Mouse (Mus musculus) embryonic facial prominence, embryonic 11.5 days (tissue): ENCODE data around the gene Klhl26. TPM values are rescaled to one million over a fixed set of nuclear protein-coding genes. Genes with fewer than 3 reads are reported as not detected.

Experiments used
- ATAC-seq: fragments of 200-750 bp; cut with Nextera tagmentation; replicated peaks from 2 replicates; pipeline ENCODE4 v1.8.0; 2017; ENCODE audit warnings: low read depth; ENCODE audit not compliant: insufficient number of reproducible peaks, low FRiP score, low TSS enrichment
- DNase-seq: peaks from one replicate; pipeline ENCODE4 v3.0.0-alpha.2; 2015; ENCODE audit warnings: low spot score
- H3K27ac ChIP-seq: fragments of 300-500 bp; sonication (generic); replicated peaks from 2 replicates; pipeline ENCODE4 v1.5.1; 2014; ENCODE audit warnings: mild to moderate bottlenecking, low read depth, low read length, control low read depth
- H3K27me3 ChIP-seq: fragments of 300-500 bp; sonication (generic); 2 replicates; pipeline ENCODE4 v1.6.1; 2014; ENCODE audit warnings: mild to moderate bottlenecking, low read length, moderate library complexity, mixed read lengths; ENCODE audit not compliant: control insufficient read depth, insufficient read depth
- H3K36me3 ChIP-seq: fragments of 300-500 bp; sonication (generic); replicated peaks from 2 replicates; pipeline ENCODE4 v1.6.1; 2014; ENCODE audit warnings: low read depth, mild to moderate bottlenecking, low read length, moderate library complexity, mixed read lengths; ENCODE audit not compliant: control insufficient read depth, insufficient read depth
- H3K4me1 ChIP-seq: fragments of 300-500 bp; sonication (generic); 2 replicates; pipeline ENCODE4 v1.6.1; 2014; ENCODE audit warnings: low read length, mixed read lengths; ENCODE audit not compliant: control insufficient read depth, insufficient read depth
- H3K4me2 ChIP-seq: fragments of 300-500 bp; sonication (generic); 2 replicates; pipeline ENCODE4 v1.6.1; 2014; ENCODE audit warnings: low read depth, mild to moderate bottlenecking, control low read depth, low read length, moderate library complexity
- H3K4me3 ChIP-seq: fragments of 300-500 bp; sonication (generic); 2 replicates; pipeline ENCODE4 v1.5.1; 2014; ENCODE audit warnings: low read depth, low read length, control low read depth
- H3K9ac ChIP-seq: fragments of 300-500 bp; sonication (generic); replicated peaks from 2 replicates; pipeline ENCODE4 v1.6.1; 2014; ENCODE audit warnings: mild to moderate bottlenecking, control low read depth, low read length
- H3K9me3 ChIP-seq: fragments of 300-500 bp; sonication (generic); replicated peaks from 2 replicates; pipeline ENCODE4 v1.6.1; 2016; ENCODE audit warnings: mild to moderate bottlenecking, low read length, inconsistent platforms, mixed read lengths; ENCODE audit not compliant: control insufficient read depth
- WGBS: fragments of 180-500 bp; shearing (Covaris S2); extraction: QIAGEN DNeasy Blood & Tissue Kit; methylation state at CpG from one replicate; pipeline ENCODE4 v1.1.7; 2014; 5-methylcytosine and 5-hydroxymethylcytosine counted together
- polyA plus RNA-seq: library from polyadenylated mRNA; unstranded; fragments of >200 nt; fragmentation: Nextera tagmentation; extraction: Ambion mirVana; gene quantifications from 2 replicates; pipeline ENCODE4 v1.2.1, GENCODE M21; 2014

Gene Klhl26
- 15.4 and 17.9 TPM in 2 replicates for polyA plus RNA-seq

- H3K27ac ChIP-seq, result 0 out of 2 replicates have a peak within 1 kb of the TSS, but pooled peaks have one; percentile 16
Observed at GRCm38 (mm10) chr8:70476333-70477268, at the start of gene Klhl26. Klhl26 (minus strand) TSS chr8:70476968.

GRCm38 (mm10) chr8:70522592-70523403 is 46.0 kb upstream of the Klhl26 start:
- Histone ChIP-seq H3K9me3 (no peaks in the 10 kb centered on the region), H3K27ac (peak overlapping the region; percentile 49), H3K4me1 (no peaks in the 10 kb centered on the region; the same call in 1 of the 2 replicates), H3K27me3 (no peaks in the 10 kb centered on the region), H3K36me3 (no peaks in the 10 kb centered on the region), H3K4me2 (peak overlapping the region; percentile 82), H3K4me3 (peak overlapping the region; percentile 68), H3K9ac (peak overlapping the region; percentile 67)
- WGBS, result under 1% methylated on average over 51 of the region's 51 CpGs
- peak; percentile 98 for DNase-seq
- ATAC-seq, result peak; percentile 75

More at GRCm38 (mm10) chr8:70476333-70477268, at the start of gene Klhl26:
- Histone ChIP-seq H3K27me3 (no peaks in the 10 kb centered on the region), H3K4me1 (no peaks in the 10 kb centered on the region), H3K4me3 (peak within 1 kb of the TSS; percentile 83), H3K4me2 (peak within 1 kb of the TSS; percentile 82), H3K9me3 (no peaks in the 10 kb centered on the region), H3K36me3 (no peaks in the 10 kb centered on the region), H3K9ac (peak within 1 kb of the TSS; percentile 88)
- peak; percentile 94 for DNase-seq
- under 1% methylated on average over 53 of the region's 53 CpGs for WGBS
- ATAC-seq, result peak; percentile 81

- ATAC-seq (no peak), DNase-seq (no peak)
- WGBS, result 67% methylated on average over 2 of the region's 2 CpGs
- H3K4me1 ChIP-seq, result no peaks in the 10 kb centered on the region; the same call in 1 of the 2 replicates
- H3K27me3 ChIP-seq, result no peaks in the 10 kb centered on the region
- no peaks in the 10 kb centered on the region for H3K36me3 ChIP-seq
- H3K4me3 ChIP-seq, result no peak overlapping the region
- H3K27ac ChIP-seq, result no peak overlapping the region
- H3K9ac ChIP-seq, result no peak overlapping the region
- no peaks in the 10 kb centered on the region for H3K9me3 ChIP-seq
- H3K4me2 ChIP-seq, result no peak overlapping the region
Observed at GRCm38 (mm10) chr8:70519606-70520005, 42.8 kb upstream of the Klhl26 start.

- no peaks in the 10 kb centered on the region for H3K27me3 ChIP-seq
- H3K9me3 ChIP-seq, result no peaks in the 10 kb centered on the region
- 91% methylated on average over 6 of the region's 6 CpGs for WGBS
- ATAC-seq, result no peak
- no peak overlapping the region for H3K27ac ChIP-seq
- H3K4me1 ChIP-seq, result no peaks in the 10 kb centered on the region; the same call in 1 of the 2 replicates
- no peak overlapping the region for H3K4me2 ChIP-seq
- no peak overlapping the region for H3K4me3 ChIP-seq
- H3K36me3 ChIP-seq, result no peaks in the 10 kb centered on the region
- no peak for DNase-seq
- H3K9ac ChIP-seq, result no peak overlapping the region
Observed at GRCm38 (mm10) chr8:70519043-70519442, 42.3 kb upstream of the Klhl26 start.

- H3K27ac ChIP-seq, result no peak overlapping the region
- no peak overlapping the region for H3K4me2 ChIP-seq
- H3K9me3 ChIP-seq, result no peaks in the 10 kb centered on the region
- DNase-seq (no peak), ATAC-seq (no peak)
- H3K36me3 ChIP-seq, result no peaks in the 10 kb centered on the region; the same call in 1 of the 2 replicates
- H3K9ac ChIP-seq, result no peak overlapping the region; the same call in 1 of the 2 replicates
- no peaks in the 10 kb centered on the region for H3K27me3 ChIP-seq
- no peak overlapping the region for H3K4me3 ChIP-seq
- H3K4me1 ChIP-seq, result no peaks in the 10 kb centered on the region; the same call in 1 of the 2 replicates
- 63% methylated on average over 10 of the region's 10 CpGs for WGBS
Observed at GRCm38 (mm10) chr8:70517940-70518643, 41.3 kb upstream of the Klhl26 start.

GRCm38 (mm10) chr8:70513441-70513840 is 36.7 kb upstream of the Klhl26 start:
- Histone ChIP-seq H3K4me1 (peaks cover 8% of the 10 kb centered on the region), H3K27ac (no peak overlapping the region), H3K27me3 (no peaks in the 10 kb centered on the region), H3K4me3 (no peak overlapping the region), H3K9me3 (no peaks in the 10 kb centered on the region), H3K4me2 (no peak overlapping the region), H3K9ac (no peak overlapping the region), H3K36me3 (peaks cover 2% of the 10 kb centered on the region)
- DNase-seq, result no peak
- WGBS, result 84% methylated on average over 2 of the region's 2 CpGs
- no peak for ATAC-seq

GRCm38 (mm10) chr8:70512253-70512903 is 35.6 kb upstream of the Klhl26 start:
- 94% methylated on average over 11 of the region's 11 CpGs for WGBS
- peaks cover 8% of the 10 kb centered on the region for H3K4me1 ChIP-seq
- no peak overlapping the region for H3K27ac ChIP-seq
- H3K36me3 ChIP-seq, result peaks cover 8% of the 10 kb centered on the region
- DNase-seq (no peak), ATAC-seq (no peak)
- H3K4me3 ChIP-seq, result no peak overlapping the region
- H3K9ac ChIP-seq, result no peak overlapping the region
- H3K9me3 ChIP-seq, result no peaks in the 10 kb centered on the region
- H3K27me3 ChIP-seq, result no peaks in the 10 kb centered on the region
- H3K4me2 ChIP-seq, result no peak overlapping the region
